Mouse (Mus musculus) limb, embryonic 14.5 days (tissue): ENCODE results near the gene Chrna7. TPM values are rescaled to one million over a fixed set of nuclear protein-coding genes. Genes with fewer than 3 reads are reported as not detected.

ENCODE experiments used
- ATAC-seq: fragments of 200-750 bp; cut with Nextera tagmentation; 2 replicates; pipeline ENCODE4 v1.8.0; 2017; ENCODE audit warnings: low read depth, moderate number of reproducible peaks, moderate TSS enrichment; ENCODE audit not compliant: low FRiP score
- DNase-seq: peaks from one replicate; pipeline ENCODE4 v3.0.0-alpha.2; 2015; ENCODE audit warnings: low spot score
- H3K27ac ChIP-seq: fragments of 300-500 bp; sonication (generic); replicated peaks from 2 replicates; pipeline ENCODE4 v1.5.1; 2014; ENCODE audit warnings: low read depth, mild to moderate bottlenecking, low read length, moderate library complexity, mixed read lengths
- H3K27me3 ChIP-seq: fragments of 300-500 bp; sonication (generic); 2 replicates; pipeline ENCODE4 v1.6.1; 2014; ENCODE audit warnings: low read length, mixed read lengths; ENCODE audit not compliant: control insufficient read depth, insufficient read depth
- H3K36me3 ChIP-seq: fragments of 300-500 bp; sonication (generic); 2 replicates; pipeline ENCODE4 v1.6.1; 2014; ENCODE audit warnings: mild to moderate bottlenecking, low read length, moderate library complexity, mixed read lengths; ENCODE audit not compliant: control insufficient read depth, insufficient read depth
- H3K4me1 ChIP-seq: fragments of 300-500 bp; sonication (generic); 2 replicates; pipeline ENCODE4 v1.6.1; 2014; ENCODE audit warnings: antibody characterized with exemption, low read length, mixed read lengths; ENCODE audit not compliant: control insufficient read depth, insufficient read depth
- H3K4me2 ChIP-seq: fragments of 300-500 bp; sonication (generic); replicated peaks from 2 replicates; pipeline ENCODE4 v1.6.1; 2014; ENCODE audit warnings: low read depth, mild to moderate bottlenecking, low read length, moderate library complexity; ENCODE audit not compliant: severe bottlenecking
- H3K4me3 ChIP-seq: fragments of 300-500 bp; sonication (generic); replicated peaks from 2 replicates; pipeline ENCODE4 v1.5.1; 2014; ENCODE audit warnings: low read length
- H3K9ac ChIP-seq: fragments of 300-500 bp; sonication (generic); 2 replicates; pipeline ENCODE4 v1.6.1; 2014; ENCODE audit warnings: mild to moderate bottlenecking, low read depth, low read length, moderate library complexity; ENCODE audit not compliant: severe bottlenecking
- H3K9me3 ChIP-seq: fragments of 300-500 bp; sonication (generic); 2 replicates; pipeline ENCODE4 v1.6.1; 2016; ENCODE audit warnings: low read length; ENCODE audit not compliant: control insufficient read depth
- POLR2A ChIP-seq: fragments of 200-500 bp; IDR thresholded peaks from 2 replicates; pipeline ENCODE4 v1.8.0; 2012; ENCODE audit warnings: inconsistent platforms, mild to moderate bottlenecking, moderate library complexity, borderline replicate concordance; ENCODE audit not compliant: insufficient read depth, insufficient read length; ENCODE audit errors: extremely low read depth
- WGBS: fragments of 180-500 bp; shearing (Covaris S2); extraction: QIAGEN DNeasy Blood & Tissue Kit; methylation state at CpG from one replicate; pipeline ENCODE4 v1.1.7; 2014; 5-methylcytosine and 5-hydroxymethylcytosine counted together
- polyA plus RNA-seq, 2 experiments: library from polyadenylated mRNA; depleted of rRNA in 1 of 2; stranded (reverse) in 1 of 2; unstranded in 1 of 2; fragments of >200 nt; fragmentation: Nextera tagmentation in 1 of 2; extraction: Ambion mirVana in 1 of 2; gene quantifications; 2 replicates each; pipeline versions ENCODE4 v1.2.1 to v1.2.3; 2012 to 2014

Chrna7 gene
- polyA plus RNA-seq, 2 experiments: 1.3 to 2.9 TPM

- H3K27ac ChIP-seq: no peak overlapping the region
- WGBS: 70% methylated on average over 2 of the region's 2 CpGs
- H3K9ac ChIP-seq: no peak overlapping the region
- no peak for DNase-seq
- H3K4me2 ChIP-seq: no peak overlapping the region
- no peak for ATAC-seq
- no peak overlapping the region for H3K4me3 ChIP-seq
- no peak for TF ChIP-seq POLR2A
- no peaks in the 10 kb centered on the region for H3K36me3 ChIP-seq
- no peaks in the 10 kb centered on the region for H3K27me3 ChIP-seq
- H3K4me1 ChIP-seq: no peaks in the 10 kb centered on the region
- H3K9me3 ChIP-seq: no peaks in the 10 kb centered on the region
Measured at GRCm38 (mm10) chr7:63113671-63114070, 98.7 kb downstream of the Chrna7 start.

- TF ChIP-seq POLR2A: no peak
- DNase-seq (no peak), ATAC-seq (no peak)
- Histone ChIP-seq H3K27me3 (no peaks in the 10 kb centered on the region), H3K4me1 (no peaks in the 10 kb centered on the region), H3K9me3 (no peaks in the 10 kb centered on the region), H3K36me3 (no peaks in the 10 kb centered on the region), H3K9ac (no peak overlapping the region), H3K4me3 (no peak overlapping the region), H3K27ac (no peak overlapping the region), H3K4me2 (no peak overlapping the region)
- 83% methylated on average over 2 of the region's 2 CpGs for WGBS
Measured at GRCm38 (mm10) chr7:63113252-63113651, 99.1 kb downstream of the Chrna7 start.

GRCm38 (mm10) chr7:63109348-63109747 lies 103.0 kb downstream of the Chrna7 start:
- H3K9me3 ChIP-seq: no peaks in the 10 kb centered on the region
- no peaks in the 10 kb centered on the region for H3K27me3 ChIP-seq
- H3K4me1 ChIP-seq: no peaks in the 10 kb centered on the region
- no peak for ATAC-seq
- WGBS: 92% methylated on average over 4 of the region's 4 CpGs
- no peak overlapping the region for H3K4me3 ChIP-seq
- TF ChIP-seq POLR2A: no peak
- H3K27ac ChIP-seq: no peak overlapping the region
- DNase-seq: no peak
- no peaks in the 10 kb centered on the region for H3K36me3 ChIP-seq
- H3K4me2 ChIP-seq: no peak overlapping the region
- H3K9ac ChIP-seq: no peak overlapping the region

- Histone ChIP-seq H3K4me1 (no peaks in the 10 kb centered on the region), H3K9ac (no peak overlapping the region), H3K27me3 (no peaks in the 10 kb centered on the region), H3K27ac (no peak overlapping the region), H3K4me2 (no peak overlapping the region), H3K9me3 (no peaks in the 10 kb centered on the region), H3K36me3 (no peaks in the 10 kb centered on the region), H3K4me3 (no peak overlapping the region)
- 88% methylated on average over 4 of the region's 4 CpGs for WGBS
- DNase-seq (no peak), ATAC-seq (no peak)
- no peak for TF ChIP-seq POLR2A
Measured at GRCm38 (mm10) chr7:63085954-63086353, 126.4 kb downstream of the Chrna7 start.

GRCm38 (mm10) chr7:63084351-63085003 lies 127.9 kb downstream of the Chrna7 start:
- Histone ChIP-seq H3K9me3 (no peaks in the 10 kb centered on the region), H3K36me3 (no peaks in the 10 kb centered on the region), H3K27ac (no peak overlapping the region), H3K4me3 (no peak overlapping the region), H3K4me1 (no peaks in the 10 kb centered on the region), H3K27me3 (no peaks in the 10 kb centered on the region), H3K9ac (no peak overlapping the region), H3K4me2 (no peak overlapping the region)
- 0% methylated on average over 1 of the region's 1 CpGs for WGBS
- DNase-seq (no peak), ATAC-seq (no peak)
- TF ChIP-seq POLR2A: no peak
